Mouse (Mus musculus) lung, postnatal 0 days (tissue): ENCODE data around the gene Sh3gl2. TPM values are rescaled to one million over a fixed set of nuclear protein-coding genes. Genes with fewer than 3 reads are reported as not detected.

Source experiments
- ATAC-seq: fragments of 200-750 bp; cut with Nextera tagmentation; 2 replicates; pipeline ENCODE4 v1.8.0; 2017; ENCODE audit warnings: moderate library complexity
- DNase-seq: peaks from one replicate; pipeline ENCODE4 v3.0.0-alpha.2; 2016; ENCODE audit warnings: low spot score
- H3K27ac ChIP-seq: fragments of 300-500 bp; sonication (generic); 2 replicates; pipeline ENCODE4 v1.5.1; 2014; ENCODE audit warnings: antibody characterized with exemption, mild to moderate bottlenecking, low read length, mixed read lengths
- H3K27me3 ChIP-seq: fragments of 300-500 bp; sonication (generic); replicated peaks from 2 replicates; pipeline ENCODE4 v1.6.1; 2014; ENCODE audit warnings: low read length, mixed read lengths; ENCODE audit not compliant: insufficient read depth
- H3K36me3 ChIP-seq: fragments of 300-500 bp; sonication (generic); 2 replicates; pipeline ENCODE4 v1.6.1; 2014; ENCODE audit warnings: low read length, mixed read lengths; ENCODE audit not compliant: insufficient read depth
- H3K4me1 ChIP-seq: fragments of 300-500 bp; sonication (generic); 2 replicates; pipeline ENCODE4 v1.6.1; 2014; ENCODE audit warnings: antibody characterized with exemption, low read depth, low read length, mixed read lengths; ENCODE audit not compliant: insufficient read depth
- H3K4me2 ChIP-seq: fragments of 300-500 bp; sonication (generic); replicated peaks from 2 replicates; pipeline ENCODE4 v1.6.1; 2014; ENCODE audit warnings: low read depth, mild to moderate bottlenecking, low read length, moderate library complexity, mixed read lengths
- H3K4me3 ChIP-seq: fragments of 300-500 bp; sonication (generic); 2 replicates; pipeline ENCODE4 v1.5.1; 2014; ENCODE audit warnings: low read depth, low read length
- H3K9ac ChIP-seq: fragments of 300-500 bp; sonication (generic); replicated peaks from 2 replicates; pipeline ENCODE4 v1.6.1; 2014; ENCODE audit warnings: low read depth, mild to moderate bottlenecking
- H3K9me3 ChIP-seq: fragments of 300-500 bp; sonication (generic); 2 replicates; pipeline ENCODE4 v1.6.1; 2016; ENCODE audit warnings: low read length, mixed read lengths
- CTCF ChIP-seq: IDR thresholded peaks from 2 replicates; pipeline ENCODE4 v1.5.1; 2016; ENCODE audit warnings: antibody characterized with exemption, mild to moderate bottlenecking
- EP300 ChIP-seq: IDR thresholded peaks from 2 replicates; pipeline ENCODE4 v1.6.1; 2016; ENCODE audit warnings: antibody characterized with exemption, mild to moderate bottlenecking, control low read depth
- WGBS: fragments of 180-500 bp; shearing (Covaris S2); extraction: QIAGEN DNeasy Blood & Tissue Kit; methylation state at CpG from one replicate; pipeline ENCODE4 v1.1.7; 2014; 5-methylcytosine and 5-hydroxymethylcytosine counted together
- polyA plus RNA-seq: library from polyadenylated mRNA; unstranded; fragments of >200 nt; fragmentation: Nextera tagmentation; extraction: Ambion mirVana; gene quantifications from 2 replicates; pipeline ENCODE4 v1.2.1, GENCODE M21; 2015

Gene Sh3gl2
- polyA plus RNA-seq, 1 experiment from 2014 or later, result 1.2 TPM

DNA sequence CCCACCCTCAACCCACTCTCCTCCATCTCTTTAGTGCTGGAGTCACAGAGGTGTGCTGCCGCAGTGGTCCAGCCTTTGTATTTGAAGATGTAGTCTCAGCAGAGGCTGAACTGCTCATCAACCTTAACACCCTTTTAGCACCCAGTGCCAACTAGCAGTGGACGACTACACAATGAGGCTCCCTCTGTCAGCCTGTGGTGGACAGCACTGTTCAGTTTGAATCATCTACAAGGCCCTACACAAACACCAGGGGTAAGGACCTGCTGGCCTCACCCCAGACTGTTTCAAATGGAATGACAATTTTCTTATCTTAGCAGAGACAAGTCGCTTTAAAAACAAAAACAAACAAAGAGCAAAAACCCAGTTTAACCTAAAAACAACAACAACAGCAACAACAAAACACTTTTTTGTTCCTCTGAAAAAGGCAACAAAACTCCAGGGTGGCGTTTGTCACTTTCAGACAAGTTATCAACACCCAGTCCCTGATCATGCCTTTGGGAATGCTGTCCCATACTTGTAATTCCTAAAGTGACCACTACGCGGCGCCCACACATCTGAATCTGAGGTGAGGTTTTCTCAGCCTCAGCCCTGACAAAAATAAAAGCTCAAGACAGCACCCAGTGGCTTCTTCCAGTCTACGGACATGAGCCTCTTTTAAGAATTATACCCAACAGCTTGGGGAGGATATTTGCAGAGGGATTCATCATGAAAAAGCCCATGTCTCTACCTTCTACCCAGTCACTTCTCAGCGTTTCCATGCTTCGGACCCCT is 199.7 kb downstream of the Sh3gl2 start:
- ATAC-seq (peak; percentile 33; the same call in 1 of the 2 replicates), DNase-seq (peak; percentile 69)
- Histone ChIP-seq H3K9me3 (no peaks in the 10 kb centered on the region), H3K27ac (no peak overlapping the region), H3K4me1 (no peaks in the 10 kb centered on the region), H3K27me3 (no peaks in the 10 kb centered on the region), H3K4me3 (no peak overlapping the region), H3K4me2 (no peak overlapping the region), H3K9ac (no peak overlapping the region), H3K36me3 (no peaks in the 10 kb centered on the region)
- peak; percentile 94 for TF ChIP-seq CTCF
- no peak for TF ChIP-seq EP300
- WGBS, result 34% methylated on average over 10 of the region's 10 CpGs

GRCm38 (mm10) chr4:85405276-85405675 is 200.3 kb downstream of the Sh3gl2 start:
- Histone ChIP-seq H3K9me3 (no peaks in the 10 kb centered on the region), H3K4me2 (no peak overlapping the region), H3K36me3 (no peaks in the 10 kb centered on the region), H3K27me3 (no peaks in the 10 kb centered on the region), H3K9ac (no peak overlapping the region), H3K27ac (no peak overlapping the region), H3K4me1 (no peaks in the 10 kb centered on the region), H3K4me3 (no peak overlapping the region)
- ATAC-seq, result no peak
- 80% methylated on average over 7 of the region's 7 CpGs for WGBS
- no peak for DNase-seq
- no peak for TF ChIP-seq EP300
- TF ChIP-seq CTCF, result no peak

DNA sequence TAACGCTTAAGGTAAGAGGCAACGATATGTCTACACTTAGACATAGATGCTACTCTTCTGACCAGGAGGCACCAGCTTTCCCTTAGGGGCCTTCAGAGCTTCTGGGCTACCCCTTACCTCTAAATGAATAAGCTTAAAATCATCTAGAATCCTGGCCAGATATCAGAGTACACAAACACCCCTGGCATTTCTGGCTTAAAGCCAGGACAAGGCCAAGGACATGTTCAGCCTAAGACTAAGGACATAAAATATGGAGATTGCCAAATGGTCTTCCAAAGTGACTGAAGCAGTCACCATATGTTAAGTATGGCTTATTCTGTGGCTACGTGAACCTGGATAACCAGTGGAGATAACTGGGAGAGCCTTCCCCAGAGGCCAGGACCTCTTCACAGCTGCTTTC is 211.5 kb downstream of the Sh3gl2 start:
- TF ChIP-seq CTCF, result no peak
- TF ChIP-seq EP300, result no peak
- 79% methylated on average over 3 of the region's 3 CpGs for WGBS

DNA sequence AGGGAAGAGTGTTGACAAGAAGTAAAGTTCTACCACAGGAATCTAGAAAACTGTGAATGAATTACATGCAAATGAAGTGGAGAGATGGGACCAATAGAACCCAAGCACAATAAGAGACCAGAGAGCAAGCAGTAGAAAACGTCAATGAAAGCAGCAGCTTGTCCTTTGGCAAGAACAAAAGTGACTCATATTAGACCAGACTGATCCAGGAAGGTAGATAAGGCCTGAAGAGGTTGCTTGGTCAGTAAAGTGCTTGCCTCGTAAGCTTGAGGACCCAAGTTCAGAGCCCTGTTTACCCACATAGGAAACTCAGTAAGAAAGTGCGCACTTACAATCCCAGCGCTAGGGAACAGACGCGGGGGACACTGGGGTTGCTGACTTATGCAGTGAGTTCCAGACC is 215.5 kb downstream of the Sh3gl2 start:
- Histone ChIP-seq H3K4me3 (no peak overlapping the region), H3K36me3 (no peaks in the 10 kb centered on the region), H3K9me3 (no peaks in the 10 kb centered on the region), H3K9ac (no peak overlapping the region), H3K27me3 (no peaks in the 10 kb centered on the region), H3K4me1 (no peaks in the 10 kb centered on the region), H3K27ac (no peak overlapping the region), H3K4me2 (no peak overlapping the region)
- peak; percentile 90 for ATAC-seq
- peak; percentile 81 for DNase-seq
- WGBS, result 45% methylated on average over 6 of the region's 6 CpGs
- no peak for TF ChIP-seq CTCF
- peak; percentile 70; the same call in 1 of the 2 replicates for TF ChIP-seq EP300

More for the DNA sequence above, 211.5 kb downstream of the Sh3gl2 start:
- DNase-seq, result no peak
- H3K27ac ChIP-seq, result no peak overlapping the region
- H3K9me3 ChIP-seq, result no peaks in the 10 kb centered on the region
- no peak overlapping the region for H3K9ac ChIP-seq
- no peak overlapping the region for H3K4me2 ChIP-seq
- H3K36me3 ChIP-seq, result no peaks in the 10 kb centered on the region
- ATAC-seq, result no peak
- H3K4me3 ChIP-seq, result no peak overlapping the region
- no peaks in the 10 kb centered on the region for H3K4me1 ChIP-seq
- no peaks in the 10 kb centered on the region for H3K27me3 ChIP-seq

- H3K36me3 ChIP-seq, result no peaks in the 10 kb centered on the region
- ATAC-seq, result no peak
- WGBS, result 79% methylated on average over 4 of the region's 4 CpGs
Measured at GRCm38 (mm10) chr4:85426211-85426610, 221.3 kb downstream of the Sh3gl2 start.

DNA sequence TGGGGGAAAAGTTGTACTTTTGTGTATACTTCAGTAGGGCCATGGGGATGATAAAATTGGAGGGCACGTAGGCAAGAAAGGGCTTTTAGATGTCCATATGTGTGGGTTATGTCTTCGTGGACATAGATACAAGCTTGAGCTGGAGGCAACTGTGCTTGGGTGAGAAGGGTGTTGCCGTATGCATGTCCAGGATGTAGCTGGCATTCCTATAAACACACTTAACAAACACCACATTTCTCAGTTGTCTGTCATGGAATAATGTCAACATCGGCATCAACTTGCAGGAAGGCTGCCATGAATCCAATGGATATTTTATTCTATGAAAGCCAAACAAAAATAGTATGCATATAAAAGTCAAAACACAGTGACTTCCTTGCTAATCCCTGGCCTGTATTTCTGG is 227.9 kb downstream of the Sh3gl2 start:
- WGBS, result 37% methylated on average over 4 of the region's 4 CpGs
- H3K4me2 ChIP-seq, result no peak overlapping the region
- no peaks in the 10 kb centered on the region for H3K9me3 ChIP-seq
- H3K9ac ChIP-seq, result no peak overlapping the region
- no peak for DNase-seq
- no peak for ATAC-seq
- no peaks in the 10 kb centered on the region for H3K36me3 ChIP-seq
- no peak overlapping the region for H3K4me3 ChIP-seq
- no peaks in the 10 kb centered on the region for H3K4me1 ChIP-seq
- no peak overlapping the region for H3K27ac ChIP-seq
- no peak for TF ChIP-seq EP300
- TF ChIP-seq CTCF, result no peak
- H3K27me3 ChIP-seq, result no peaks in the 10 kb centered on the region

More at GRCm38 (mm10) chr4:85426211-85426610, 221.3 kb downstream of the Sh3gl2 start:
- no peak for TF ChIP-seq CTCF
- no peak for TF ChIP-seq EP300
- Histone ChIP-seq H3K4me1 (no peaks in the 10 kb centered on the region), H3K9ac (no peak overlapping the region), H3K4me2 (no peak overlapping the region), H3K4me3 (no peak overlapping the region), H3K27me3 (no peaks in the 10 kb centered on the region), H3K9me3 (no peaks in the 10 kb centered on the region), H3K27ac (no peak overlapping the region)
- DNase-seq, result no peak
